Mouse (Mus musculus): ENCODE data around the gene Sipa1l3. TPM values are rescaled to one million over a fixed set of nuclear protein-coding genes. Genes with fewer than 3 reads are reported as not detected.
A peak's percentile ranks its signal among the peaks of the same experiment; 100 is the strongest.

Sipa1l3 gene
- total and polyA plus RNA-seq, 2 experiments from 2014 or later = 19.7 to 110 TPM

- peak within 1 kb of the TSS; percentile 95 for H3K4me2 ChIP-seq (ENCODE audit: low read depth, low read length)
- WGBS = under 1% methylated on average over 76 of the region's 80 CpGs
- H3K4me3 ChIP-seq (ENCODE audit: low read length) = peak within 1 kb of the TSS; percentile 53
- H3K4me1 ChIP-seq (ENCODE audit: insufficient read depth, low read length) = peaks cover 6% of the 10 kb centered on the region; the same call in 1 of the 2 replicates
- peak; percentile 89 for ATAC-seq
- peak within 1 kb of the TSS; percentile 66 for H3K27ac ChIP-seq
- H3K36me3 ChIP-seq (ENCODE audit: insufficient read depth, low read length) = no peaks in the 10 kb centered on the region
- peak within 1 kb of the TSS; percentile 53 for H3K9ac ChIP-seq (replicated peaks; ENCODE audit: low read length)
- no peaks in the 10 kb centered on the region for H3K27me3 ChIP-seq (ENCODE audit: insufficient read depth, low read length)
- no peaks in the 10 kb centered on the region for H3K9me3 ChIP-seq (ENCODE audit: low read length)
- TF ChIP-seq CTCF (IDR thresholded peaks at IDR 0.05; ENCODE audit: low read depth) = peak; percentile 32
- peak; percentile 83 for DNase-seq (ENCODE audit: low spot score)
Observed at GRCm38 (mm10) chr7:29281201-29282073, 237.0 kb downstream of the Sipa1l3 start, which contains the start of gene Spint2. TSS of gene Spint2 (minus strand) at chr7:29281912.

- WGBS = 12% methylated on average over 13 of the region's 13 CpGs
- peak overlapping the region; percentile 95 for H3K4me2 ChIP-seq (ENCODE audit: low read depth, low read length)
- TF ChIP-seq CTCF (IDR thresholded peaks at IDR 0.05; ENCODE audit: low read depth) = no peak
- ATAC-seq = no peak
- H3K27me3 ChIP-seq (ENCODE audit: insufficient read depth, low read length) = no peaks in the 10 kb centered on the region
- H3K4me1 ChIP-seq (ENCODE audit: insufficient read depth, low read length) = peaks cover 6% of the 10 kb centered on the region; the same call in 1 of the 2 replicates
- H3K27ac ChIP-seq = no peak overlapping the region
- no peaks in the 10 kb centered on the region for H3K9me3 ChIP-seq (ENCODE audit: low read length)
- peak overlapping the region; percentile 53; the same call in 1 of the 2 replicates for H3K9ac ChIP-seq (replicated peaks; ENCODE audit: low read length)
- H3K4me3 ChIP-seq (ENCODE audit: low read length) = peak overlapping the region; percentile 53
- no peaks in the 10 kb centered on the region for H3K36me3 ChIP-seq (ENCODE audit: insufficient read depth, low read length)
- DNase-seq (ENCODE audit: low spot score) = peak; percentile 35
Observed at GRCm38 (mm10) chr7:29280801-29281200, 237.6 kb downstream of the Sipa1l3 start.

- no peak overlapping the region for H3K4me2 ChIP-seq (ENCODE audit: low read depth, low read length)
- 90% methylated on average over 8 of the region's 8 CpGs for WGBS
Observed at GRCm38 (mm10) chr7:29279924-29280323, 238.5 kb downstream of the Sipa1l3 start.

GRCm38 (mm10) chr7:29279261-29279660 is 239.2 kb downstream of the Sipa1l3 start:
- TF ChIP-seq CTCF (IDR thresholded peaks at IDR 0.05; ENCODE audit: low read depth) = no peak
- no peak overlapping the region for H3K9ac ChIP-seq (replicated peaks; ENCODE audit: low read length)
- no peak for DNase-seq (ENCODE audit: low spot score)
- H3K4me1 ChIP-seq (ENCODE audit: insufficient read depth, low read length) = peaks cover 6% of the 10 kb centered on the region; the same call in 1 of the 2 replicates
- H3K9me3 ChIP-seq (ENCODE audit: low read length) = no peaks in the 10 kb centered on the region
- no peaks in the 10 kb centered on the region for H3K36me3 ChIP-seq (ENCODE audit: insufficient read depth, low read length)
- H3K27ac ChIP-seq = no peak overlapping the region
- ATAC-seq = no peak
- no peaks in the 10 kb centered on the region for H3K27me3 ChIP-seq (ENCODE audit: insufficient read depth, low read length)
- H3K4me3 ChIP-seq (ENCODE audit: low read length) = no peak overlapping the region
- no peak overlapping the region for H3K4me2 ChIP-seq (ENCODE audit: low read depth, low read length)

More at GRCm38 (mm10) chr7:29279924-29280323, 238.5 kb downstream of the Sipa1l3 start:
- Histone ChIP-seq H3K9me3 (ENCODE audit: low read length) (no peaks in the 10 kb centered on the region), H3K27ac (no peak overlapping the region), H3K9ac (replicated peaks; ENCODE audit: low read length) (no peak overlapping the region), H3K27me3 (ENCODE audit: insufficient read depth, low read length) (no peaks in the 10 kb centered on the region), H3K4me1 (ENCODE audit: insufficient read depth, low read length) (peaks cover 6% of the 10 kb centered on the region; the same call in 1 of the 2 replicates), H3K4me3 (ENCODE audit: low read length) (no peak overlapping the region), H3K36me3 (ENCODE audit: insufficient read depth, low read length) (no peaks in the 10 kb centered on the region)
- TF ChIP-seq CTCF (IDR thresholded peaks at IDR 0.05; ENCODE audit: low read depth) = no peak
- DNase-seq (ENCODE audit: low spot score) (no peak), ATAC-seq (no peak)

GRCm38 (mm10) chr7:29277510-29277909 is 240.9 kb downstream of the Sipa1l3 start:
- ATAC-seq (no peak), DNase-seq (ENCODE audit: low spot score) (no peak)
- Histone ChIP-seq H3K9ac (replicated peaks; ENCODE audit: low read length) (no peak overlapping the region), H3K4me1 (ENCODE audit: insufficient read depth, low read length) (peaks cover 6% of the 10 kb centered on the region; the same call in 1 of the 2 replicates), H3K9me3 (ENCODE audit: low read length) (no peaks in the 10 kb centered on the region), H3K36me3 (ENCODE audit: insufficient read depth, low read length) (no peaks in the 10 kb centered on the region), H3K27me3 (ENCODE audit: insufficient read depth, low read length) (no peaks in the 10 kb centered on the region), H3K27ac (no peak overlapping the region), H3K4me2 (ENCODE audit: low read depth, low read length) (no peak overlapping the region), H3K4me3 (ENCODE audit: low read length) (no peak overlapping the region)
- 89% methylated on average over 4 of the region's 4 CpGs for WGBS
- TF ChIP-seq CTCF (IDR thresholded peaks at IDR 0.05; ENCODE audit: low read depth) = no peak

- Histone ChIP-seq H3K4me1 (ENCODE audit: insufficient read depth, low read length) (peaks cover 2% of the 10 kb centered on the region; the same call in 1 of the 2 replicates), H3K9me3 (ENCODE audit: low read length) (no peaks in the 10 kb centered on the region), H3K36me3 (ENCODE audit: insufficient read depth, low read length) (no peaks in the 10 kb centered on the region), H3K9ac (replicated peaks; ENCODE audit: low read length) (no peak overlapping the region), H3K4me3 (ENCODE audit: low read length) (no peak overlapping the region), H3K27ac (no peak overlapping the region), H3K27me3 (ENCODE audit: insufficient read depth, low read length) (no peaks in the 10 kb centered on the region), H3K4me2 (ENCODE audit: low read depth, low read length) (no peak overlapping the region)
- ATAC-seq (no peak), DNase-seq (ENCODE audit: low spot score) (no peak)
- 65% methylated on average over 5 of the region's 5 CpGs for WGBS
- no peak for TF ChIP-seq CTCF (IDR thresholded peaks at IDR 0.05; ENCODE audit: low read depth)
Observed at GRCm38 (mm10) chr7:29276715-29277114, 241.7 kb downstream of the Sipa1l3 start.

All from hindbrain, postnatal 0 days (tissue).